Mouse (Mus musculus) G1E (cell line): Measurements from ENCODE around the gene BC005537. TPM values are rescaled to one million over a fixed set of nuclear protein-coding genes. Genes with fewer than 3 reads are reported as not detected.

Experiments used
- ATAC-seq: 2 replicates; pipeline ENCODE4 v1.8.0; 2016; ENCODE audit warnings: mild to moderate bottlenecking; ENCODE audit not compliant: insufficient number of reproducible peaks, poor library complexity, low FRiP score, severe bottlenecking; ENCODE audit errors: extremely low read depth
- DNase-seq: peaks from one replicate; pipeline ENCODE4 v3.0.0; 2012; ENCODE audit warnings: low spot score
- H3K27me3 ChIP-seq: 2 replicates; pipeline ENCODE4 v1.6.1; 2012; ENCODE audit warnings: mild to moderate bottlenecking, low read length, inconsistent platforms; ENCODE audit not compliant: insufficient read depth
- H3K36me3 ChIP-seq: replicated peaks from 2 replicates; pipeline ENCODE3; 2012; ENCODE audit warnings: mild to moderate bottlenecking, inconsistent platforms
- H3K4me1 ChIP-seq: 2 replicates; pipeline ENCODE4 v1.6.1; 2012; ENCODE audit warnings: low read depth, low read length, inconsistent platforms, mixed read lengths; ENCODE audit not compliant: insufficient read depth
- H3K4me3 ChIP-seq: 2 replicates; pipeline ENCODE4 v1.5.1; 2012; ENCODE audit warnings: low read depth, mild to moderate bottlenecking, inconsistent platforms, low read length, moderate library complexity, mixed read lengths
- H3K9me3 ChIP-seq: replicated peaks from 2 replicates; pipeline ENCODE4 v1.6.1; 2012; ENCODE audit warnings: inconsistent platforms
- CTCF ChIP-seq: IDR thresholded peaks from 2 replicates; pipeline ENCODE4 v1.5.1; 2012; ENCODE audit warnings: low read depth, low read length, inconsistent platforms, mixed read lengths
- GATA1 ChIP-seq: IDR thresholded peaks from 2 replicates; pipeline ENCODE4 v1.6.1; 2012; ENCODE audit warnings: borderline replicate concordance, low read length, inconsistent platforms, mixed read lengths
- GATA2 ChIP-seq: IDR thresholded peaks from 2 replicates; pipeline ENCODE4 v1.6.1; 2012; ENCODE audit warnings: low read depth, low read length, inconsistent platforms, borderline replicate concordance
- POLR2AphosphoS5 ChIP-seq: IDR thresholded peaks from 2 replicates; pipeline ENCODE4 v1.6.1; 2012; ENCODE audit warnings: low read depth, low read length, inconsistent platforms; ENCODE audit not compliant: insufficient replicate concordance
- TAL1 ChIP-seq: conservative IDR thresholded peaks from 2 replicates; pipeline ENCODE4 v1.6.1; 2012; ENCODE audit warnings: low read depth, low read length, inconsistent platforms, mixed read lengths
- polyA plus RNA-seq: library from polyadenylated mRNA; stranded (reverse); fragments of >175 nt; gene quantifications from 2 replicates; pipeline ENCODE4 v1.2.3, GENCODE M21; 2012
- total RNA-seq, 2 experiments: library from RNA; stranded (forward) in 1 of 2; stranded (reverse) in 1 of 2; fragments of 200-1000 nt in 1 of 2; fragments of >200 nt in 1 of 2; fragmentation: Nextera tagmentation in 1 of 2; gene quantifications; 2 replicates each; pipeline ENCODE4 v1.2.3; 2014 to 2017

Gene BC005537
- total and polyA plus RNA-seq, 3 experiments, result 51.4 to 121 (median 61.7) TPM

GRCm38 (mm10) chr13:24824647-24825046 lies 23.2 kb downstream of the BC005537 start:
- no peak for TF ChIP-seq POLR2AphosphoS5
- no peak for TF ChIP-seq GATA2
- TF ChIP-seq TAL1, result no peak
- TF ChIP-seq CTCF, result no peak
- no peak for TF ChIP-seq GATA1
- Histone ChIP-seq H3K27me3 (no peaks in the 10 kb centered on the region), H3K36me3 (peaks cover 66% of the 10 kb centered on the region), H3K4me3 (no peak overlapping the region), H3K9me3 (no peaks in the 10 kb centered on the region), H3K4me1 (no peaks in the 10 kb centered on the region; the same call in 1 of the 2 replicates)
- ATAC-seq (no peak), DNase-seq (no peak)

- H3K27me3 ChIP-seq, result no peaks in the 10 kb centered on the region
- H3K36me3 ChIP-seq, result peaks cover 60% of the 10 kb centered on the region
- no peak for DNase-seq
- H3K4me3 ChIP-seq, result no peak overlapping the region
- TF ChIP-seq TAL1 (no peak), GATA1 (no peak), POLR2AphosphoS5 (no peak), CTCF (no peak), GATA2 (no peak)
- H3K9me3 ChIP-seq, result no peaks in the 10 kb centered on the region
- ATAC-seq, result no peak
- H3K4me1 ChIP-seq, result peaks cover 2% of the 10 kb centered on the region; the same call in 1 of the 2 replicates
Measured at GRCm38 (mm10) chr13:24825587-24825986, 24.1 kb downstream of the BC005537 start.

GRCm38 (mm10) chr13:24826116-24826515 lies 24.7 kb downstream of the BC005537 start:
- TF ChIP-seq GATA2 (no peak), TAL1 (no peak), GATA1 (no peak), CTCF (no peak), POLR2AphosphoS5 (no peak)
- DNase-seq, result no peak
- ATAC-seq, result no peak
- peaks cover 56% of the 10 kb centered on the region for H3K36me3 ChIP-seq
- no peaks in the 10 kb centered on the region for H3K27me3 ChIP-seq
- no peaks in the 10 kb centered on the region for H3K9me3 ChIP-seq
- H3K4me3 ChIP-seq, result no peak overlapping the region
- peaks cover 2% of the 10 kb centered on the region; the same call in 1 of the 2 replicates for H3K4me1 ChIP-seq

GRCm38 (mm10) chr13:24830756-24831352 lies 29.4 kb downstream of the BC005537 start:
- Histone ChIP-seq H3K4me1 (peaks cover 21% of the 10 kb centered on the region), H3K27me3 (no peaks in the 10 kb centered on the region), H3K4me3 (peak overlapping the region; percentile 96), H3K36me3 (peaks cover 42% of the 10 kb centered on the region), H3K9me3 (no peaks in the 10 kb centered on the region)
- ATAC-seq, result no peak
- DNase-seq, result no peak
- no peak for TF ChIP-seq POLR2AphosphoS5
- no peak for TF ChIP-seq GATA2
- TF ChIP-seq GATA1, result no peak
- no peak for TF ChIP-seq TAL1
- no peak for TF ChIP-seq CTCF

GRCm38 (mm10) chr13:24831353-24832130 lies 30.1 kb downstream of the BC005537 start, which contains the start of the genes Acot13 and Tdp2:
TSS of gene Acot13 (minus strand) at chr13:24831540.
TSS of gene Tdp2 (plus strand) at chr13:24831679.
- ATAC-seq (peak; percentile 66), DNase-seq (peak; percentile 93)
- TF ChIP-seq CTCF (no peak), GATA1 (no peak), POLR2AphosphoS5 (no peak), GATA2 (no peak), TAL1 (no peak)
- Histone ChIP-seq H3K4me3 (peak within 1 kb of the TSS; percentile 96), H3K9me3 (no peaks in the 10 kb centered on the region), H3K27me3 (no peaks in the 10 kb centered on the region), H3K4me1 (peaks cover 25% of the 10 kb centered on the region), H3K36me3 (peaks cover 43% of the 10 kb centered on the region)

GRCm38 (mm10) chr13:24832131-24832810 lies 30.8 kb downstream of the BC005537 start:
- H3K4me3 ChIP-seq, result peak overlapping the region; percentile 96
- TF ChIP-seq GATA2 (no peak), CTCF (no peak), GATA1 (no peak), POLR2AphosphoS5 (no peak), TAL1 (no peak)
- no peak for DNase-seq
- peaks cover 27% of the 10 kb centered on the region for H3K4me1 ChIP-seq
- peaks cover 41% of the 10 kb centered on the region for H3K36me3 ChIP-seq
- no peak for ATAC-seq
- H3K9me3 ChIP-seq, result no peaks in the 10 kb centered on the region
- H3K27me3 ChIP-seq, result no peaks in the 10 kb centered on the region
